In genomic region chr6:23986293-23986692, GRCm38 (mm10) we compare ENCODE assay signal across 38 mouse cellular contexts. TPM values are rescaled to one million over a fixed set of nuclear protein-coding genes. Genes with fewer than 3 reads are reported as not detected.
"Had no signal": no experiment of that assay in that cellular context is flagged by ENCODE, and none has a peak within 500 bp of the region (broad histone marks: within the 10 kb centered on the region; RNA-seq: fewer than 3 reads in every experiment).

No protein-coding gene starts in this region.

- ATAC-seq: hindbrain, embryonic 16.5 days; intestine, embryonic 16.5 days; liver, embryonic 12.5 days had no signal

- DNase-seq: gastrocnemius, postnatal 14 days; heart, adult 11 months; heart, adult 2 months; heart, postnatal 14 days; heart, postnatal 36 days; kidney, adult 11 months; kidney, adult 2 months; kidney, adult 9 months; kidney, postnatal 14 days; kidney, postnatal 36 days; left cerebral cortex, postnatal 4 days had no signal

RNA-seq across cellular contexts. Expression of gene Tas2r118, which starts 16.4 kb away (rescaled TPM):
- total RNA-seq: gastrocnemius, adult 18-20 months; gastrocnemius, adult 8-10 months; gastrocnemius, postnatal 14 days; gastrocnemius, postnatal 4 days; heart, adult 2 months; heart, postnatal 14 days; heart, postnatal 36 days; layer of hippocampus, adult 2 months; layer of hippocampus, postnatal 10 days; layer of hippocampus, postnatal 25 days; left cerebral cortex, adult 2 months; left cerebral cortex, postnatal 14 days; left cerebral cortex, postnatal 4 days; liver, adult 2 months had no signal
- polyA plus RNA-seq: heart, adult 2 months; heart, embryonic 11.5 days; heart, embryonic 13.5 days; heart, embryonic 15.5 days; heart, postnatal 0 days; hindbrain, embryonic 10.5 days; hindbrain, embryonic 12.5 days; hindbrain, embryonic 14.5 days; hindbrain, embryonic 16.5 days; intestine, embryonic 14.5 days; intestine, embryonic 16.5 days; kidney, adult 2 months; kidney, embryonic 15.5 days; kidney, postnatal 0 days; large intestine, adult 2 months; limb, embryonic 11.5 days; limb, embryonic 13.5 days; limb, embryonic 15.5 days; liver, adult 2 months; liver, embryonic 12.5 days; liver, embryonic 14.5 days had no signal
